Mouse (Mus musculus) forebrain, embryonic 10.5 days (tissue): ENCODE data around the gene Olfr1015. TPM values are rescaled to one million over a fixed set of nuclear protein-coding genes. Genes with fewer than 3 reads are reported as not detected.

Experiments
- DNase-seq: peaks from one replicate; pipeline ENCODE4 v3.0.0-alpha.2; 2017; ENCODE audit warnings: low spot score; ENCODE audit errors: extremely low spot score
- H3K27ac ChIP-seq: fragments of 300-500 bp; sonication (generic); 2 replicates; pipeline ENCODE4 v1.5.1; 2016; ENCODE audit warnings: mild to moderate bottlenecking
- H3K27me3 ChIP-seq: fragments of 300-500 bp; sonication (generic); 2 replicates; pipeline ENCODE4 v1.6.1; 2016; ENCODE audit warnings: mild to moderate bottlenecking; ENCODE audit not compliant: poor library complexity, severe bottlenecking
- H3K36me3 ChIP-seq: fragments of 300-500 bp; sonication (generic); replicated peaks from 2 replicates; pipeline ENCODE4 v1.6.1; 2016; ENCODE audit warnings: mild to moderate bottlenecking, moderate library complexity
- H3K4me1 ChIP-seq: fragments of 300-500 bp; sonication (generic); 2 replicates; pipeline ENCODE4 v1.6.1; 2016
- H3K4me3 ChIP-seq: fragments of 300-500 bp; sonication (generic); 2 replicates; pipeline ENCODE4 v1.5.1; 2016; ENCODE audit warnings: mild to moderate bottlenecking, moderate library complexity
- H3K9me3 ChIP-seq: fragments of 300-500 bp; sonication (generic); 2 replicates; pipeline ENCODE4 v1.6.1; 2016; ENCODE audit warnings: mild to moderate bottlenecking, moderate library complexity
- WGBS: fragments of 180-500 bp; shearing (Covaris S2); methylation state at CpG from one replicate; pipeline ENCODE4 v1.1.7; 2016; 5-methylcytosine and 5-hydroxymethylcytosine counted together
- polyA plus RNA-seq: library from polyadenylated mRNA; unstranded; fragments of >200 nt; fragmentation: Nextera tagmentation; extraction: Ambion mirVana; gene quantifications from 2 replicates; pipeline ENCODE4 v1.2.1, GENCODE M21; 2016

The Olfr1015 gene
- not detected in 2 replicates for polyA plus RNA-seq

DNA sequence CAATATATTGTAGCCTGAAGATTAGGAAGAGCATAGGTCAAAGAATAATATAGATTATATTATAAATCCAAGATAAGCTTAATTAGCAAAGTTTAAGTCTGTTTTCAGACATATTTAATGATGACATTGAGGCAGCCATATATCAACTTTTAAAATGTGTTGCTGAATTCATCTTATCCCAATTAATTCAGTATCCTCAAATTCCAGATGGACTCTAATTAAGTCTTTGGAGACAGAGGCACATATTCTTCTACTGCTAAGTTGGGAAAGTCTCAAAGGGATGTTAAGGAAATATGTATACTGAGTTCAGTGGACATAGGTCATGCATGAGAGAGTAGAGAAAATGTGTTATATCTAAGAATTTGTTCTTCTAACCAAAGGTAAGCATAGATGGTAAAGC lies at the start of gene Olfr1015:
Gene Olfr1015 (plus strand): TSS at position 301 of the 400 bp plus-strand sequence.
- Histone ChIP-seq H3K36me3 (no peaks in the 10 kb centered on the region), H3K4me3 (no peak within 1 kb of the TSS), H3K4me1 (no peaks in the 10 kb centered on the region), H3K9me3 (no peaks in the 10 kb centered on the region), H3K27ac (no peak within 1 kb of the TSS), H3K27me3 (no peaks in the 10 kb centered on the region)
- DNase-seq = no peak

DNA sequence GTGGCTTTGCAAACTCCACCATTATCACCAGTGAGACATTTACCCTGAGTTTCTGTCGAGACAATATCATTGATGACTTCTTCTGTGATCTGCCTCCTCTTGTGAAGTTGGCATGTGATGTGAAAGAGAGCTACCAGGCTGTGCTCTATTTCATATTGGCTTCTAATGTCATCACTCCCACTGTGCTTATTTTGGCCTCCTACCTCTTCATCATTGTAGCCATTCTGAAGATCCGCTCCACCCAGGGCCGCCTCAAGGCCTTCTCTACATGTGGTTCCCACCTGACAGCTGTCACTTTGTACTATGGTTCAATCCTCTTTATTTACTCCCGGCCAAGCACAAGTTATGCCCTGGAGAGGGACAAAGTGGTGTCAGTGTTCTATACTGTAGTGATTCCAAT lies 28.0 kb upstream of the Olfr1015 start:
- H3K4me1 ChIP-seq = no peaks in the 10 kb centered on the region
- H3K36me3 ChIP-seq = no peaks in the 10 kb centered on the region
- no peaks in the 10 kb centered on the region for H3K27me3 ChIP-seq
- no peak overlapping the region for H3K27ac ChIP-seq
- H3K4me3 ChIP-seq = no peak overlapping the region
- no peak for DNase-seq
- H3K9me3 ChIP-seq = no peaks in the 10 kb centered on the region
- WGBS = 85% methylated on average over 4 of the region's 4 CpGs

DNA sequence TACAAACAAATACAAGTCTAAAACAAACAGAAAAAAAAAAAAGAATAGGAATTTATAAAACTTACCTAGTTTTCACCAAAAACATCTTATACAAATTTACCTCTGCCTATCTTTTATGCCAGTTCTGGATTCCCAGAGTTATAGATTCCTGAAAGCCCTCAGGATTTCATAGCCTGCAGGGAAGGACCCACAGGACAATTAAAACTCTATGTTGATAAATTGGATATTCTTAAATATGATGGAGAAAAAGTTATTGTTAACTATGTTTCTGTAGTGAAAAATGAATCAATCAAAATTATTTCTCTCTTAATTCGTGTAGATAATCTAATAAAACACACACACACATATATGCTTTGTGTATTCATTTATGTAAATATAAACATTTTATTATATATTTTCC lies 19.2 kb upstream of the Olfr1015 start, which contains the start of gene Olfr1012:
Gene Olfr1012 (minus strand): TSS at position 101 of the 400 bp plus-strand sequence.
- DNase-seq = no peak
- H3K9me3 ChIP-seq = no peaks in the 10 kb centered on the region
- no peaks in the 10 kb centered on the region for H3K27me3 ChIP-seq
- no peak within 1 kb of the TSS for H3K27ac ChIP-seq
- H3K4me1 ChIP-seq = no peaks in the 10 kb centered on the region
- no peak within 1 kb of the TSS for H3K4me3 ChIP-seq
- H3K36me3 ChIP-seq = no peaks in the 10 kb centered on the region
- 82% methylated on average over 1 of the region's 1 CpGs for WGBS

DNA sequence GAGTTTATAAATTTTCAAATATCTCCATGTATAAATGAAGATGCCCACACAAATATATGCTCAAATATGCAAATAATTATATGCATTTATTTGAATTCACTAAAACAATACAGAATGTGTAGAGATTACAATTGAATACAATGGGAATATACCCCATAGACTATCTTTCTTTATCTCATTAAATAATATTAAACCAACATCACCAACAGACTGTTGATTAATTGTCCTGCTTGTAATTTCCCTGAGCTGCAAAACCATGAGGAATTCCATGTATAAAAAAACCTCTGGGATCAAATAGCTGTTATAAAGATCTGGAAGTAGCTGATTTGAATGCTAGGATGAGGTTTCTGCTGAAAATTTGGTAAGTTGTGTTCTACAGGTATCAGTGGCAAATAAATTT lies 15.0 kb upstream of the Olfr1015 start, which contains the start of gene Olfr1013:
Gene Olfr1013 (plus strand): TSS at position 301 of the 400 bp plus-strand sequence.
- H3K9me3 ChIP-seq = no peaks in the 10 kb centered on the region
- DNase-seq = no peak
- H3K27ac ChIP-seq = no peak within 1 kb of the TSS
- no peaks in the 10 kb centered on the region for H3K27me3 ChIP-seq
- no peaks in the 10 kb centered on the region for H3K36me3 ChIP-seq
- no peak within 1 kb of the TSS for H3K4me3 ChIP-seq
- no peaks in the 10 kb centered on the region for H3K4me1 ChIP-seq

DNA sequence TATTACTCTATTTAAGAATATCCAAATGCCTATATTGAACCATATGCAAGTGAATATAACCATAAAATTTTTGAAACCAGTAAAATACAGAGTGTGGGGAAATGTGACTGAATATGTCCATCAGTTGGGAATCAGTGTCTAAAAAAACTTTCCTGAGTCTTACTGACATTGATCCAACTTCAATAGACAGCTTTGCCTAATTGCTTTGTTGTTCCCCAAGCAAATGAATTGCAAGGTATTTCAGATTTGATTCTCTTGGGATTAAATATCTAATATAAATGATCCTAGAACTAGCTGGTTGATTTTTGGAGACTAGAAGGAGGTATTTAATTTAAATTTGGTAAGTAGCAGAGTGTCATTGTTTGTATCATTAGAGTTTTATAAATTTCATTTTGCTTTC lies 9.4 kb upstream of the Olfr1015 start, which contains the start of gene Olfr1014:
Gene Olfr1014 (plus strand): TSS at position 301 of the 400 bp plus-strand sequence.
- no peak for DNase-seq
- no peak within 1 kb of the TSS for H3K4me3 ChIP-seq
- H3K27me3 ChIP-seq = no peaks in the 10 kb centered on the region
- H3K4me1 ChIP-seq = no peaks in the 10 kb centered on the region
- no peaks in the 10 kb centered on the region for H3K9me3 ChIP-seq
- no peak within 1 kb of the TSS for H3K27ac ChIP-seq
- no peaks in the 10 kb centered on the region for H3K36me3 ChIP-seq

DNA sequence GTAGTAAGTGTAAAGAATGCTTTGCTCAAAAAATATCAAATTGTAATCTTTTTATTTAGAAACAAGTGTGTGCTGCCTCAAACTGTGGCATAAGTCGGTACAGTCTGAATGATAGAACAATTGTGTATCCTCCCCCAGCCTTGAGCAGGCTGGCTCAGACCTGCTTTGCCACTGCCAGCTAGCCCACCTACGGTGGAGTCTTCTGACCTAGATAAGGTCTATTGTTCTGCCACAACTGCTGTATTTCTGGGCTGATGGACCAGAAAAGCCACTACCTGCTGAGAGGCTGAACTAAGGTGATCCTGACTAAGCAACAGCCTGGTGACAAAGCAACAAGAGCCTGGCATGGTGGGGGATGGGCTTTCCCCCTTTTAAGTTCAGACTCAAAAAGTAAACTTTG lies 10.5 kb downstream of the Olfr1015 start:
- Histone ChIP-seq H3K4me3 (no peak overlapping the region), H3K27me3 (no peaks in the 10 kb centered on the region), H3K9me3 (no peaks in the 10 kb centered on the region), H3K27ac (no peak overlapping the region), H3K4me1 (peaks cover 5% of the 10 kb centered on the region), H3K36me3 (no peaks in the 10 kb centered on the region)
- DNase-seq = no peak
- WGBS = 24% methylated on average over 2 of the region's 2 CpGs

DNA sequence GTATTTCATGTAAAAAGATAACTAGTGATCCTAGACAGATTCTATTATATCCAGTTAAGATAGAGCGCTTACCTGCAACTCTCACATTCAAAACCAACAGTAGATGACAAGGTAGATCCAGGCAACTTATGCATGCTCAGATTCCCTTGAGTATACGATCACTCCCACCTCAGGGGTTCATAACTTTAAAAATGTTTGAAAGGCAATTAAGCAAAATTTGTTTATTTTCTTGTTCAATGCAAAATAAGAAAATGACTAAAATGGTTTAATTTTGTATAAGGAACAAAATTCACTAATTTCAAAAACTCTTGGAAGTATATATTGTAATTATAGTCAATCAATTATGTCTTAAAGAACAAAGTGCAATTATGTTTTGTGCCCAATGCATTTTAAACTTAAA lies 20.6 kb downstream of the Olfr1015 start, which contains the start of gene Olfr1016:
Gene Olfr1016 (minus strand): TSS at position 101 of the 400 bp plus-strand sequence.
- H3K4me3 ChIP-seq = no peak within 1 kb of the TSS
- no peak for DNase-seq
- H3K9me3 ChIP-seq = no peaks in the 10 kb centered on the region
- no peaks in the 10 kb centered on the region for H3K36me3 ChIP-seq
- WGBS = 93% methylated on average over 2 of the region's 2 CpGs
- H3K27me3 ChIP-seq = no peaks in the 10 kb centered on the region
- no peak within 1 kb of the TSS for H3K27ac ChIP-seq
- H3K4me1 ChIP-seq = no peaks in the 10 kb centered on the region

DNA sequence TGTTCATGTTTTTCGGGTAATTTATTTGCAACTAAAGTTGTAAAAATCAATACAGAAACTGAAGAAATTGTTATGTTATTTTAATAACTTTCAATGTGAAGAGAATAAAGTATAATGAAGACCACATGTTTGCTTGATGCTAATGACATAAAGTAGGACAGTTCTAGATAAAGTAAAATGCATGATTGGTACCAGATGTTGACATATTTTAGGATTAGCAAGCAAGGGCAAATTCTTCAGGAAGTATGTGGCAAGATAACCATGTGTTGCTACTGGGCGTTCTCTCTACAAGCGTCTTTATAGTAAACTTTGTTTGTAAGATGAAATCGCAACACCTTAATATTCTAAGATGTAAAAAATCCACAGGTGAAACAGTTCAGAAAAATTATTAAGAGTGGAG lies 22.7 kb downstream of the Olfr1015 start:
- no peaks in the 10 kb centered on the region for H3K27me3 ChIP-seq
- H3K27ac ChIP-seq = no peak overlapping the region
- H3K36me3 ChIP-seq = no peaks in the 10 kb centered on the region
- no peak overlapping the region for H3K4me3 ChIP-seq
- no peaks in the 10 kb centered on the region for H3K9me3 ChIP-seq
- no peaks in the 10 kb centered on the region for H3K4me1 ChIP-seq
- 79% methylated on average over 4 of the region's 4 CpGs for WGBS
- DNase-seq = no peak

GRCm38 (mm10) chr2:85818179-85818578 lies 36.4 kb downstream of the Olfr1015 start, which contains the start of gene Olfr1018:
Olfr1018 (plus strand) TSS chr2:85818479.
- H3K9me3 ChIP-seq = no peaks in the 10 kb centered on the region
- no peaks in the 10 kb centered on the region for H3K27me3 ChIP-seq
- H3K36me3 ChIP-seq = no peaks in the 10 kb centered on the region
- no peak within 1 kb of the TSS for H3K4me3 ChIP-seq
- H3K4me1 ChIP-seq = no peaks in the 10 kb centered on the region
- no peak within 1 kb of the TSS for H3K27ac ChIP-seq
- DNase-seq = no peak

Other genes with a start within 250 kb of the Olfr1015 start
- gene Olfr996, start 202.8 kb upstream of the Olfr1015 start, polyA plus RNA-seq = not detected in 2 replicates
- not detected in 2 replicates for gene Olfr998, start 193.1 kb upstream of the Olfr1015 start, polyA plus RNA-seq
- gene Olfr1000, start 170.1 kb upstream of the Olfr1015 start, polyA plus RNA-seq = not detected in 2 replicates
- gene Olfr1002, start 131.3 kb upstream of the Olfr1015 start, polyA plus RNA-seq = not detected in 2 replicates
- gene Olfr154, start 117.6 kb upstream of the Olfr1015 start, polyA plus RNA-seq = not detected in 2 replicates
- gene Olfr1006, start 103.2 kb upstream of the Olfr1015 start, polyA plus RNA-seq = not detected in 2 replicates
- not detected in 2 replicates for gene Olfr1008, start 92.6 kb upstream of the Olfr1015 start, polyA plus RNA-seq
- not detected in 2 replicates for gene Olfr1009, start 66.6 kb upstream of the Olfr1015 start, polyA plus RNA-seq
- gene Olfr1012, start 19.3 kb upstream of the Olfr1015 start, polyA plus RNA-seq = not detected in 2 replicates
- not detected in 2 replicates for gene Olfr1013, start 14.9 kb upstream of the Olfr1015 start, polyA plus RNA-seq
- not detected in 2 replicates for gene Olfr1014, start 9.3 kb upstream of the Olfr1015 start, polyA plus RNA-seq
- gene Olfr1016, start 20.5 kb downstream of the Olfr1015 start, polyA plus RNA-seq = not detected in 2 replicates
- not detected in 2 replicates for gene Olfr1018, start 36.5 kb downstream of the Olfr1015 start, polyA plus RNA-seq
- gene Olfr1019, start 63.5 kb downstream of the Olfr1015 start, polyA plus RNA-seq = not detected in 2 replicates
- not detected in 2 replicates for gene Olfr1020, start 65.0 kb downstream of the Olfr1015 start, polyA plus RNA-seq
- not detected in 2 replicates for gene Olfr1022, start 86.6 kb downstream of the Olfr1015 start, polyA plus RNA-seq
- gene Olfr1023, start 103.6 kb downstream of the Olfr1015 start, polyA plus RNA-seq = not detected in 2 replicates
- gene Olfr1024, start 123.0 kb downstream of the Olfr1015 start, polyA plus RNA-seq = not detected in 2 replicates
- not detected in 2 replicates for gene Olfr1025-ps1, start 133.2 kb downstream of the Olfr1015 start, polyA plus RNA-seq
- gene Olfr1026, start 139.5 kb downstream of the Olfr1015 start, polyA plus RNA-seq = not detected in 2 replicates
- gene Olfr1028, start 168.4 kb downstream of the Olfr1015 start, polyA plus RNA-seq = not detected in 2 replicates
- gene Olfr1029, start 191.9 kb downstream of the Olfr1015 start, polyA plus RNA-seq = not detected in 2 replicates
- gene Olfr1030, start 197.3 kb downstream of the Olfr1015 start, polyA plus RNA-seq = not detected in 2 replicates
- gene Olfr1031, start 208.3 kb downstream of the Olfr1015 start, polyA plus RNA-seq = not detected in 2 replicates
- gene Olfr1032, start 223.5 kb downstream of the Olfr1015 start, polyA plus RNA-seq = not detected in 2 replicates
- gene Olfr1033, start 238.6 kb downstream of the Olfr1015 start, polyA plus RNA-seq = not detected in 2 replicates